Mouse (Mus musculus) kidney, postnatal 14 days (tissue): ENCODE data around the gene Bsph2.

Experiments
- DNase-seq: peaks from one replicate; pipeline ENCODE4 v3.0.0; 2022; ENCODE audit warnings: mixed read lengths

The Bsph2 gene

DNA sequence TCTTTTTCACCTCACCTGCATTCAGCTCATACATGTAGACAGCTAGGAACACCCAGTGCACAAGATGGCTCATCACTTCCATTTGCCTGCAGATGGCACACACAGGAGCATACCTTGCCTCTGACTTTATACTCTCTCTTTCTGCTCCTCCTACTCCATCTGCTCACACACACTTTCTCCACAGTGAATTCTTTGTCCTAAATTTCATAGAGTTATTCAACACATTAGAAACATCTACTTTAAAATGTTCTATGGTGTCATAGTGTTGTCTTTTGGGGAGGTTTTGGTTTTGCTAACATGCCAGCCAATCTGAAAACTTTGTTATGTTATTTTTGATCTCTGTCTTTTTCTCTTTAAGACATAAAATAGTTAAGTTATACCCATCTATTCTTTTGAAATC is at the start of gene Bsph2:
Gene Bsph2 (minus strand): TSS at position 101 of the 400 bp plus-strand sequence.
- DNase-seq: no peak

DNA sequence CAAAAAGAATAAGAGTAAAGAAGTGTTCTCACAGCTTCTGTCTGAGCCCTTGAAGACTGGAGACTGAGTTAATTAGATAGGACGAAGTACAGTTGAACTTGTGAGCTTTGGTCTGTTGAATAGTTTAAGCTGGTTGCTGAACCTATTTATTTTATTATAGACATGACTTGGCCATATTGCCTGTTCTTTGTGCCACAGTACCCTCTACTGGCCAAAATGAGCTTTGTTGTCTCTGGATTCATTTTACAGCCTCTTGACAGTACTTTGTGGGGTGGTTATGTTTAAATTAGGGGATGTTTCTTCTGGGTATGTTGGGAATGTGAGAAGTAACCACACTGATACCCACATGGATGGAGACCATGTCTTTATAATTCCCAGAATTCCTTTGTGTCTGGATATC is 59.3 kb downstream of the Bsph2 start:
- DNase-seq: peak; percentile 16
